Mouse (Mus musculus) cerebellum, adult 2 months (tissue): ENCODE measurements at regions not wholly inside any gene's neighbourhood (a gene's known extent, or its start where the extent isn't known, plus 50 kb on each side); places are given as distances from the start of the nearest gene placed in this dataset.

ENCODE experiments used
- CTCF ChIP-seq: fragments of 200-500 bp; IDR thresholded peaks from 2 replicates; pipeline ENCODE4 v1.5.1; 2011; ENCODE audit warnings: low read depth, mild to moderate bottlenecking, control low read depth, low read length, moderate library complexity, borderline replicate concordance; ENCODE audit not compliant: insufficient read depth
- POLR2A ChIP-seq: fragments of 200-500 bp; IDR thresholded peaks from 2 replicates; pipeline ENCODE4 v1.6.1; 2011; ENCODE audit warnings: low read length, control low read depth, borderline replicate concordance; ENCODE audit not compliant: insufficient read depth

- TF ChIP-seq CTCF (no peak), POLR2A (no peak)
Observed at GRCm38 (mm10) chr14:99515474-99515873, 217.0 kb downstream of the Klf5 start.
